Mouse (Mus musculus) CD4-positive naive resting alpha-beta T cell, adult 76 days (primary cell): Measurements from ENCODE around the gene Nufip1. TPM values are rescaled to one million over a fixed set of nuclear protein-coding genes. Genes with fewer than 3 reads are reported as not detected.

Experiments used
- total RNA-seq: library from RNA; stranded (reverse); gene quantifications from one replicate; pipeline ENCODE4 v1.2.4, GENCODE M21; 2023

Gene Nufip1
- 16.1 TPM for total RNA-seq

GRCm38 (mm10) chr14:76110396-76111221 is at the start of gene Nufip1, which contains the start of gene Gpalpp1:
TSS of gene Nufip1 (plus strand) at chr14:76110891.
TSS of gene Gpalpp1 (minus strand) at chr14:76110760.

Other genes with a start within 250 kb of the Nufip1 start
- gene Kctd4, start 155.9 kb upstream of the Nufip1 start, total RNA-seq = not detected
- 27.3 TPM for gene Gtf2f2, start 100.0 kb upstream of the Nufip1 start, total RNA-seq
- 20.5 TPM for gene Gpalpp1, start 131 bp upstream of the Nufip1 start, total RNA-seq